Mouse (Mus musculus): ENCODE results near the gene Mitf.

DNA sequence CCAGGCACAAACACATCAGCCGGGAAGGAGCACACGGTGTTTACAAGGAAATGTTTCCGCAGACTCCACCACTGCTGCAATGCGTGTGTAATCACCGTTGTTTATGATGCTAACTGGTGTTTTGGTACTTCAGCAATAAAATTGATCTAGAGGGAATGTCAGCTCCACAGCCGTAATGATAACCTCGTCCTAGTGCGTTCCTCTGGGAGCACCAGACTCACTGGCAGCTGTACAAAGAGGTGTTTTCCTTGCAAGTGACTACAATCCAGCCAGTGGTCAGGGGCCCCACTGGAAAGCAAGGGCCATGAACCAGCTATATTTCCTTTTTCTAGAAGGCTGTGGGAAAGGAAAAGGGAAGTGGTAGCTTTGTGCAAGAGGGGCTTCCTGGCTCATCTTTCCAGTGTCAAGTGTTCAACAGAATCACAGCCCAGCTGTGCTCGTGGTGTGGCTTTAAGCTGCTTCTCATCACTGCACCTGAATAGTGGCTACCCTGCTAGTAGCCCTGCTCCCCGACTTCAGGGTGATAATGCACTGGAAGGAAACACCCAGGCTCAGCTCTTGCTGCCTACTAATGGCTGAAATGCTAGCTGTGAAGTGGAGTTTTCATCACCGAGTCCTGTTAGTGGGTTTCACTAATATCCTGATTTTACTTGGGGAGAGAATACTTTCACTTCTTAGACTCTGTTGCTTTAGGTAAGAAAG, 188.9 kb downstream of the Mitf start:
- TF ChIP-seq CTCF (IDR thresholded peaks at IDR 0.05; ENCODE audit: low read depth, low read length) = no peak
- TF ChIP-seq POLR2A (IDR thresholded peaks at IDR 0.05; ENCODE audit: borderline replicate concordance, low read depth, low read length) = no peak

All from bone marrow macrophage, adult 2 months (primary cell).